Mouse (Mus musculus): ENCODE measurements around the gene Mafk.

GRCm38 (mm10) chr5:139830734-139831133 lies 39.4 kb downstream of the Mafk start:
- no peak for TF ChIP-seq POLR2A (IDR thresholded peaks at IDR 0.05; ENCODE audit: control insufficient read depth, extremely low read depth, insufficient read depth, low read length, poor library complexity)
- TF ChIP-seq CTCF (IDR thresholded peaks at IDR 0.05; ENCODE audit: borderline replicate concordance, control insufficient read depth, extremely low read depth, insufficient read depth, low read length, poor library complexity), result no peak

All from thymus, adult 2 months (tissue).